Mouse (Mus musculus) liver, embryonic 14.5 days (tissue): ENCODE results near the gene Ptprj.

Experiments used
- CTCF ChIP-seq: IDR thresholded peaks from 2 replicates; pipeline ENCODE4 v1.5.1; 2016; ENCODE audit warnings: antibody characterized with exemption, low read depth, control low read depth
- EP300 ChIP-seq: IDR thresholded peaks from 2 replicates; pipeline ENCODE4 v1.6.1; 2016; ENCODE audit warnings: antibody characterized with exemption, low read depth

DNA sequence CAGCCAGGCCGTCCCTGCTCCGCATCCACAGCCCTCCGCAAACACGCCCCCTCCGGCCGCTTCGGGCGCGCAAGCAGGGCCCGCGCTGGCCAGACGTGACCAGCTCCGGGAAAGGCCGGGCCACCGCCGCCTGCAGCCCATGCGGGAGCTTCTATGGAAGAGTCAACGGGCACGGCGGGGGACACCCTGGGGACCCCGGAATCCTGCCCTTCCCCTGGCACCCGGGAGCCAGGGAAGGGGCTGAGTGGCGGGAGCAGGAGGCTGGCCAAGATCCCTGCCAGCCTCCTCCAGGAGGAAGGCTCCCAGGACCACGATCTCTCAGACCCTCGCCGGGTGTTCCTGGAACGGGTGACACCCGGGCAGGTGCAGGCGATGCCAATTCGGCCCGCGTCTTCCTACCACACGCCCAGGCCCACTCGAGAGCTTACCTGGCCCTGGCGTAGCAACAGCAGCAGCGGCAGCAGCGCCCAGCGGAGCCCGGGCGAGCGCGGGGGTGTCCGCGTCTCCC, 665 bp downstream of the Ptprj start:
- TF ChIP-seq CTCF, result peak; percentile 50
- TF ChIP-seq EP300, result no peak
